ENCODE assay signal across 8 mouse cellular contexts in genomic region chr7:141457986-141458660, GRCm38 (mm10). TPM values are rescaled to one million over a fixed set of nuclear protein-coding genes. Genes with fewer than 3 reads are reported as not detected.
A peak's percentile ranks its signal among the peaks of the same experiment; 100 is the strongest.
DNase-seq lines count a peak whose midpoint lies in the region; ATAC-seq lines count a peak whose summit lies in the region.

No protein-coding gene starts in this region.

- DNase-seq in gastrocnemius, postnatal 14 days = peak; percentile 65
- DNase-seq in gastrocnemius, adult 18-20 months (ENCODE audit: low spot score) = no peak
- DNase-seq in 3T3-L1 (ENCODE audit: low read depth, low spot score) = peak; percentile 68
- DNase-seq in adrenal gland, adult 2 months = peak; percentile 71
- peak; percentile 66 to 71 for DNase-seq in heart, postnatal 36 days
- peak; percentile 48 to 69 for DNase-seq in natural killer cell, adult 2 months (ENCODE audit: low spot score in 2 of 2)
- DNase-seq in right cerebral cortex, postnatal 36 days (ENCODE audit: low spot score in 2 of 2) = no peak

- intact Hi-C loops in gastrocnemius, postnatal 14 days (cut with DNase I; ENCODE audit: low total_unique reads) = no loop called here
- intact Hi-C loops in heart, postnatal 36 days (cut with DNase I) = loop anchor here (5.0 kb wide), 1 partner anchor 46 kb away; the partner anchor contains the start of gene Gatd1

- no peak for ATAC-seq in erythroblast, adult 5-6 weeks (replicated peaks; ENCODE audit: low FRiP score, poor library complexity, severe bottlenecking)

RNA-seq across cellular contexts. Expression of gene Cracr2b, which starts 2.8 kb away (rescaled TPM):
- 10 to 100 TPM in 1 of 2 experiments, 1 to 10 TPM in 1; 6.5 to 14.3 TPM for total RNA-seq in gastrocnemius, postnatal 14 days (2021)
- total RNA-seq in gastrocnemius, adult 18-20 months (2021) = 1 to 10 TPM; 7.2 to 8.9 TPM
- 10 to 100 TPM; 10.3 to 12.4 TPM for total RNA-seq in adrenal gland, adult 2 months (2021)
- 42.0 and 54.5 TPM in 2 replicates for polyA plus RNA-seq in adrenal gland, adult 2 months (2012; rRNA removed)
- total RNA-seq in heart, postnatal 36 days (2021) = 10 to 100 TPM; 24.1 to 24.2 TPM
- total RNA-seq in erythroblast, adult 5-6 weeks (2015; ENCODE audit: low replicate concordance) = 0.77 TPM in 1 of 2 replicates, not detected in the other
- total RNA-seq in erythroblast, adult 5-6 weeks (2017; ENCODE audit: low replicate concordance) = 3.2 TPM in 1 of 2 replicates, not detected in the other

RNA-seq across cellular contexts. Expression of gene Pnpla2, which starts 3.1 kb away (rescaled TPM):
- 100 to 1,000 TPM; 188 to 332 TPM for total RNA-seq in gastrocnemius, postnatal 14 days (2021)
- total RNA-seq in gastrocnemius, adult 18-20 months (2021) = 100 to 1,000 TPM; 288 to 309 TPM
- total RNA-seq in adrenal gland, adult 2 months (2021) = 1,000 to 10,000 TPM in 1 of 2 experiments, 100 to 1,000 TPM in 1; 905 to 1,265 TPM
- polyA plus RNA-seq in adrenal gland, adult 2 months (2012; rRNA removed) = 1,146 and 1,725 TPM in 2 replicates
- total RNA-seq in heart, postnatal 36 days (2021) = 100 to 1,000 TPM; 552 to 604 TPM
- 10.0 and 11.3 TPM in 2 replicates for total RNA-seq in erythroblast, adult 5-6 weeks (2015; ENCODE audit: low replicate concordance)
- 5.9 and 6.0 TPM in 2 replicates for total RNA-seq in erythroblast, adult 5-6 weeks (2017; ENCODE audit: low replicate concordance)

RNA-seq across cellular contexts. Expression of gene Cd151, which starts 9.1 kb away (rescaled TPM):
- 10 to 100 TPM; 79.8 to 82.0 TPM for total RNA-seq in gastrocnemius, postnatal 14 days (2021)
- total RNA-seq in gastrocnemius, adult 18-20 months (2021) = 10 to 100 TPM; 82.6 to 90.7 TPM
- 100 to 1,000 TPM; 325 to 452 TPM for total RNA-seq in adrenal gland, adult 2 months (2021)
- polyA plus RNA-seq in adrenal gland, adult 2 months (2012; rRNA removed) = 899 and 918 TPM in 2 replicates
- 100 to 1,000 TPM; 299 to 300 TPM for total RNA-seq in heart, postnatal 36 days (2021)
- 5.2 TPM in 1 of 2 replicates, not detected in the other for total RNA-seq in erythroblast, adult 5-6 weeks (2015; ENCODE audit: low replicate concordance)
- total RNA-seq in erythroblast, adult 5-6 weeks (2017; ENCODE audit: low replicate concordance) = 9.5 and 11.0 TPM in 2 replicates

RNA-seq across cellular contexts. Expression of gene Rplp2, which starts 11.0 kb away (rescaled TPM):
- total RNA-seq in gastrocnemius, postnatal 14 days (2021) = 100 to 1,000 TPM; 730 to 819 TPM
- total RNA-seq in gastrocnemius, adult 18-20 months (2021) = 100 to 1,000 TPM; 526 to 630 TPM
- total RNA-seq in adrenal gland, adult 2 months (2021) = 1,000 to 10,000 TPM in 1 of 2 experiments, 100 to 1,000 TPM in 1; 577 to 1,228 TPM
- polyA plus RNA-seq in adrenal gland, adult 2 months (2012; rRNA removed) = 207 and 254 TPM in 2 replicates
- 100 to 1,000 TPM; 885 to 891 TPM for total RNA-seq in heart, postnatal 36 days (2021)
- total RNA-seq in erythroblast, adult 5-6 weeks (2015; ENCODE audit: low replicate concordance) = 661 and 730 TPM in 2 replicates
- 791 and 1,714 TPM in 2 replicates for total RNA-seq in erythroblast, adult 5-6 weeks (2017; ENCODE audit: low replicate concordance)

RNA-seq across cellular contexts. Expression of gene Pidd1, which starts 14.3 kb away (rescaled TPM):
- total RNA-seq in gastrocnemius, postnatal 14 days (2021) = under 1 TPM; 0.55 to 0.75 TPM
- total RNA-seq in gastrocnemius, adult 18-20 months (2021) = under 1 TPM; 0.09 to 0.14 TPM
- total RNA-seq in adrenal gland, adult 2 months (2021) = 1 to 10 TPM; 1.4 to 1.5 TPM
- polyA plus RNA-seq in adrenal gland, adult 2 months (2012; rRNA removed) = 9.2 and 11.2 TPM in 2 replicates
- total RNA-seq in heart, postnatal 36 days (2021) = under 1 TPM; 0.60 to 0.78 TPM
- 12.7 and 17.9 TPM in 2 replicates for total RNA-seq in erythroblast, adult 5-6 weeks (2015; ENCODE audit: low replicate concordance)
- total RNA-seq in erythroblast, adult 5-6 weeks (2017; ENCODE audit: low replicate concordance) = 7.3 and 9.8 TPM in 2 replicates

Comparison
In these comparisons a context has a peak if more than half of its experiments do, and no peak if none do; other contexts are left out.
1. DNase-seq: peak in gastrocnemius, postnatal 14 days (single experiment), 3T3-L1 (single experiment), adrenal gland, adult 2 months (single experiment), heart, postnatal 36 days (2 of 2) and natural killer cell, adult 2 months (2 of 2); none in gastrocnemius, adult 18-20 months (single experiment) and right cerebral cortex, postnatal 36 days (0 of 2).
2. RNA of gene Pnpla2, which starts 3.1 kb away (total RNA-seq): 905 to 1,265 TPM in adrenal gland, adult 2 months, 552 to 604 TPM in heart, postnatal 36 days, 188 to 332 TPM in gastrocnemius, postnatal 14 days and 288 to 309 TPM in gastrocnemius, adult 18-20 months; 5.9 to 11.3 TPM in erythroblast, adult 5-6 weeks; every median in the first group is over 10 times any median in the second.
3. RNA of gene Cd151, which starts 9.1 kb away (total RNA-seq): 325 to 452 TPM in adrenal gland, adult 2 months, 299 to 300 TPM in heart, postnatal 36 days, 82.6 to 90.7 TPM in gastrocnemius, adult 18-20 months and 79.8 to 82.0 TPM in gastrocnemius, postnatal 14 days; 5.2 to 11.0 TPM in erythroblast, adult 5-6 weeks; every median in the first group is over 4 times any median in the second.